Mouse (Mus musculus): ENCODE measurements around the gene Uggt2. TPM values are rescaled to one million over a fixed set of nuclear protein-coding genes. Genes with fewer than 3 reads are reported as not detected.

Gene Uggt2
- polyA plus RNA-seq, 1 experiment from 2014 or later, result 18.6 TPM

GRCm38 (mm10) chr14:119107591-119107990, 8.4 kb upstream of the Uggt2 start:
- Histone ChIP-seq H3K27me3 (ENCODE audit: low read depth, poor library complexity, severe bottlenecking) (no peaks in the 10 kb centered on the region), H3K4me3 (no peak overlapping the region), H3K4me1 (no peaks in the 10 kb centered on the region), H3K36me3 (no peaks in the 10 kb centered on the region), H3K9me3 (replicated peaks) (no peaks in the 10 kb centered on the region), H3K27ac (no peak overlapping the region)
- DNase-seq (ENCODE audit: low spot score), result no peak
- 94% methylated on average over 8 of the region's 8 CpGs for WGBS

GRCm38 (mm10) chr14:119099570-119099891, 301 bp upstream of the Uggt2 start:
- peaks cover 27% of the 10 kb centered on the region for H3K4me1 ChIP-seq
- WGBS, result under 1% methylated on average over 13 of the region's 13 CpGs
- H3K4me3 ChIP-seq, result peak overlapping the region; percentile 91
- H3K36me3 ChIP-seq, result peaks cover 5% of the 10 kb centered on the region
- H3K9me3 ChIP-seq (replicated peaks), result no peaks in the 10 kb centered on the region
- no peak for DNase-seq (ENCODE audit: low spot score)
- peak overlapping the region; percentile 97 for H3K27ac ChIP-seq
- no peaks in the 10 kb centered on the region for H3K27me3 ChIP-seq (ENCODE audit: low read depth, poor library complexity, severe bottlenecking)

- Histone ChIP-seq H3K4me3 (no peak overlapping the region), H3K27ac (no peak overlapping the region), H3K9me3 (replicated peaks) (no peaks in the 10 kb centered on the region), H3K36me3 (peaks cover 47% of the 10 kb centered on the region), H3K4me1 (no peaks in the 10 kb centered on the region), H3K27me3 (ENCODE audit: low read depth, poor library complexity, severe bottlenecking) (no peaks in the 10 kb centered on the region)
- 81% methylated on average over 1 of the region's 1 CpGs for WGBS
- DNase-seq (ENCODE audit: low spot score), result no peak
Observed at GRCm38 (mm10) chr14:119061811-119062210, 37.4 kb downstream of the Uggt2 start.

DNA sequence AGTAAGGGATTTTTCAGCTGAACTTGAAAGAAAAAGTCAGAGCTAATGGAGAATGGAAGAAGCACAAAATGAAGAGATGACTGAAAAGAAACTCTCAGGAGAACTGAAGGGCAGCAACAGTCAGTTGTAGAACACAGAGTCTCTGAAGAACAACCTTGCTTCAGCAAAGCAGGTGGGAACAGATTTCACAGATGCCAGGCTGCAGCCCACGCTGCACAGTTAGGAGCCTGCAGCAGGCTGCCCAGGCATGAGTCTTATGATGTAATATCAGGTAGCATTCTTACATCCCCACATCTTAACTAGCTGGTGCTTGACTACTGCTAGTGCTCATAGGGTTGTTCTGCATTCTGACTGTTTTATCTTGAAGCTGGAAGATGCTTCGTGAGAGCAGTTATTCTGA, 38.5 kb downstream of the Uggt2 start:
- Histone ChIP-seq H3K4me1 (no peaks in the 10 kb centered on the region), H3K27me3 (ENCODE audit: low read depth, poor library complexity, severe bottlenecking) (no peaks in the 10 kb centered on the region), H3K9me3 (replicated peaks) (no peaks in the 10 kb centered on the region), H3K36me3 (peaks cover 51% of the 10 kb centered on the region), H3K4me3 (no peak overlapping the region), H3K27ac (no peak overlapping the region)
- 93% methylated on average over 2 of the region's 2 CpGs for WGBS
- no peak for DNase-seq (ENCODE audit: low spot score)

DNA sequence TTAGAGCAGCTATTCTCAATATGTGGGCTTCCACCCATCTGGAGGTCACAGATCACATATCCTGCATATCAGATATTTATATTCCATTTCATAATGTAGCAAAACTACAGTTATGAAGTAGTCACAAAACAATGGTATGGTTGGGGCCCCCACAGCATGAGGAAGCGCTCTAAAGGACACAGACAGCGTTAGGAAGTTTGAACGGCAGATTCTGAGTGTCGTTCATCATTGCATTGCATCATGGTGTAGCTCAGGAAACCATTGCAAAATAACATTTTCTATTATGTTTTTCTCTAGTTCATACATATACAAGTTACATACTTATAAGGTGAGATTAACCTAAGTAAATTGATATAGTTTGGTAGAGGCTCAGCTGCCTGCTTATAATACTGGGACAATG, 42.2 kb downstream of the Uggt2 start:
- H3K27me3 ChIP-seq (ENCODE audit: low read depth, poor library complexity, severe bottlenecking), result no peaks in the 10 kb centered on the region
- no peak overlapping the region for H3K4me3 ChIP-seq
- H3K27ac ChIP-seq, result no peak overlapping the region
- H3K4me1 ChIP-seq, result no peaks in the 10 kb centered on the region
- H3K36me3 ChIP-seq, result peaks cover 66% of the 10 kb centered on the region
- WGBS, result 95% methylated on average over 4 of the region's 4 CpGs
- H3K9me3 ChIP-seq (replicated peaks), result no peaks in the 10 kb centered on the region
- DNase-seq (ENCODE audit: low spot score), result no peak

DNA sequence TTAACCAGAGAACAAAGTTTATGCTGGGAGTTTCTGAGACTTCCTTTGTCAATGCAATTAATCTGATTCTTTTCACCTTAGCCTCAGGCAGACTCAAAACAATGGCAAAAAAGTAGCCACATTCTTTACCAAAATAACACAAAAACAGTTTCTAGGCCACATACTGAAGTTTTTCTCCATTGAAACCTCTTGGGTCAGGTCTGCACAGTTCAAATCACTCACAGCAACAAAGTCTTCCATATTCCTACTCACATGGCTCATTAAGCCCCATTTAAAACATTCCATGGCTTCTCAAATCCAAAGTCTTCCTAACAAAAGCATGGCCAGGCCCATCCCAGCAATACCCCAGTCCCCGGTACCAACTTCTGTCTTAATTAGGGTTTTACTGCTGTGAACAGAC, 46.3 kb downstream of the Uggt2 start:
- H3K36me3 ChIP-seq, result peaks cover 65% of the 10 kb centered on the region
- 93% methylated on average over 1 of the region's 1 CpGs for WGBS
- H3K4me3 ChIP-seq, result no peak overlapping the region
- no peak for DNase-seq (ENCODE audit: low spot score)
- H3K9me3 ChIP-seq (replicated peaks), result no peaks in the 10 kb centered on the region
- H3K4me1 ChIP-seq, result no peaks in the 10 kb centered on the region
- H3K27ac ChIP-seq, result no peak overlapping the region
- H3K27me3 ChIP-seq (ENCODE audit: low read depth, poor library complexity, severe bottlenecking), result no peaks in the 10 kb centered on the region

- Histone ChIP-seq H3K4me1 (no peaks in the 10 kb centered on the region), H3K27me3 (ENCODE audit: low read depth, poor library complexity, severe bottlenecking) (no peaks in the 10 kb centered on the region), H3K36me3 (peaks cover 62% of the 10 kb centered on the region), H3K4me3 (no peak overlapping the region), H3K27ac (no peak overlapping the region), H3K9me3 (replicated peaks) (no peaks in the 10 kb centered on the region)
- no peak for DNase-seq (ENCODE audit: low spot score)
- WGBS, result 93% methylated on average over 3 of the region's 3 CpGs
Observed at GRCm38 (mm10) chr14:119052361-119052760, 46.9 kb downstream of the Uggt2 start.

- WGBS, result 88% methylated on average over 7 of the region's 7 CpGs
Observed at GRCm38 (mm10) chr14:119043765-119044164, 55.5 kb downstream of the Uggt2 start.

GRCm38 (mm10) chr14:119040253-119040652, 59.0 kb downstream of the Uggt2 start:
- Histone ChIP-seq H3K4me3 (no peak overlapping the region), H3K9me3 (replicated peaks) (no peaks in the 10 kb centered on the region), H3K27ac (no peak overlapping the region), H3K4me1 (no peaks in the 10 kb centered on the region), H3K36me3 (peaks cover 54% of the 10 kb centered on the region), H3K27me3 (ENCODE audit: low read depth, poor library complexity, severe bottlenecking) (no peaks in the 10 kb centered on the region)
- peak; percentile 49 for DNase-seq (ENCODE audit: low spot score)
- WGBS, result 66% methylated on average over 1 of the region's 1 CpGs

More at GRCm38 (mm10) chr14:119043765-119044164, 55.5 kb downstream of the Uggt2 start:
- H3K4me3 ChIP-seq, result no peak overlapping the region
- no peak for DNase-seq (ENCODE audit: low spot score)
- H3K27me3 ChIP-seq (ENCODE audit: low read depth, poor library complexity, severe bottlenecking), result no peaks in the 10 kb centered on the region
- peaks cover 37% of the 10 kb centered on the region for H3K36me3 ChIP-seq
- H3K27ac ChIP-seq, result no peak overlapping the region
- H3K9me3 ChIP-seq (replicated peaks), result no peaks in the 10 kb centered on the region
- H3K4me1 ChIP-seq, result no peaks in the 10 kb centered on the region

DNA sequence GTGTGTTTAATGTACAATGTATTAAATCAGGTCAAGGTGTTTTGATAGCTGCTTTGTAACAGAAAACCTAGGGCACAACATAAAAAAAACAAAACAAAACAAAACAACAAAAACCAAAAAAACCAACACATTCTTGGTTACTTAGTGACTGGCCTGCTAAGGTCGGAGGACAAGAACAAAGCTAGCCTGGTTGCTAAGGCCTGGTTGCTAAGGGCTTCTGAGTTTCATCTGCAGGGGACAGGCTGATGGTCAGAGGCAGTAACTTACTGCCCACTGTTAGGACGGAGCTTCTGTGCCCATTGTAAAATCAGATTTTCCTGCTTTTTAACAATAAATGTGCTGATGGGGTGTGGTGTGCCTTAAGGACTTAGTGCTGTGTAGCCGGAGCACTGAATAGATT, 61.5 kb downstream of the Uggt2 start:
- no peak for DNase-seq (ENCODE audit: low spot score)
- H3K4me3 ChIP-seq, result no peak overlapping the region
- H3K4me1 ChIP-seq, result no peaks in the 10 kb centered on the region
- H3K27ac ChIP-seq, result no peak overlapping the region
- H3K36me3 ChIP-seq, result peaks cover 67% of the 10 kb centered on the region
- no peaks in the 10 kb centered on the region for H3K9me3 ChIP-seq (replicated peaks)
- 81% methylated on average over 3 of the region's 3 CpGs for WGBS
- H3K27me3 ChIP-seq (ENCODE audit: low read depth, poor library complexity, severe bottlenecking), result no peaks in the 10 kb centered on the region

- Histone ChIP-seq H3K27ac (no peak overlapping the region), H3K4me1 (no peaks in the 10 kb centered on the region), H3K9me3 (replicated peaks) (no peaks in the 10 kb centered on the region), H3K36me3 (peaks cover 66% of the 10 kb centered on the region), H3K4me3 (no peak overlapping the region), H3K27me3 (ENCODE audit: low read depth, poor library complexity, severe bottlenecking) (no peaks in the 10 kb centered on the region)
- no peak for DNase-seq (ENCODE audit: low spot score)
- 93% methylated on average over 12 of the region's 12 CpGs for WGBS
Observed at GRCm38 (mm10) chr14:119037076-119037683, 62.0 kb downstream of the Uggt2 start.

- Histone ChIP-seq H3K36me3 (peaks cover 49% of the 10 kb centered on the region), H3K4me3 (no peak overlapping the region), H3K4me1 (no peaks in the 10 kb centered on the region), H3K27me3 (ENCODE audit: low read depth, poor library complexity, severe bottlenecking) (no peaks in the 10 kb centered on the region), H3K9me3 (replicated peaks) (no peaks in the 10 kb centered on the region), H3K27ac (no peak overlapping the region)
- no peak for DNase-seq (ENCODE audit: low spot score)
- WGBS, result 77% methylated on average over 2 of the region's 2 CpGs
Observed at GRCm38 (mm10) chr14:119027675-119028253, 71.5 kb downstream of the Uggt2 start.

- 52% methylated on average over 4 of the region's 4 CpGs for WGBS
Observed at GRCm38 (mm10) chr14:119027130-119027529, 72.1 kb downstream of the Uggt2 start.

GRCm38 (mm10) chr14:119025889-119026288, 73.3 kb downstream of the Uggt2 start:
- Histone ChIP-seq H3K9me3 (replicated peaks) (no peaks in the 10 kb centered on the region), H3K27ac (no peak overlapping the region), H3K4me3 (no peak overlapping the region), H3K36me3 (peaks cover 38% of the 10 kb centered on the region), H3K4me1 (no peaks in the 10 kb centered on the region), H3K27me3 (ENCODE audit: low read depth, poor library complexity, severe bottlenecking) (no peaks in the 10 kb centered on the region)
- DNase-seq (ENCODE audit: low spot score), result no peak
- WGBS, result 79% methylated on average over 5 of the region's 5 CpGs

More at GRCm38 (mm10) chr14:119027130-119027529, 72.1 kb downstream of the Uggt2 start:
- Histone ChIP-seq H3K4me1 (no peaks in the 10 kb centered on the region), H3K9me3 (replicated peaks) (no peaks in the 10 kb centered on the region), H3K27ac (no peak overlapping the region), H3K27me3 (ENCODE audit: low read depth, poor library complexity, severe bottlenecking) (no peaks in the 10 kb centered on the region), H3K36me3 (peaks cover 45% of the 10 kb centered on the region), H3K4me3 (no peak overlapping the region)
- DNase-seq (ENCODE audit: low spot score), result peak; percentile 62

Data from limb, embryonic 10.5 days (tissue).